Mouse (Mus musculus) gastrocnemius, postnatal 14 days (tissue): ENCODE measurements around the gene Cd300e. TPM values are rescaled to one million over a fixed set of nuclear protein-coding genes. Genes with fewer than 3 reads are reported as not detected.

Source experiments
- DNase-seq: peaks from one replicate; pipeline ENCODE4 v3.0.0; 2021; ENCODE audit warnings: mixed read lengths
- intact Hi-C: fragments of 180-260 bp; cut with DNase I; formaldehyde crosslinking; loops from one replicate; pipeline ENCODE4 v1.15.1; 2025; ENCODE audit warnings: low total_unique reads
- total RNA-seq, 2 experiments: library from RNA; stranded (reverse); gene quantifications; 2 replicates each; pipeline ENCODE4 v1.2.3; 2021

The Cd300e gene
- total RNA-seq, 2 experiments from 2014 or later: not detected

GRCm38 (mm10) chr11:115084595-115084994 lies 22.6 kb upstream of the Cd300e start:
- DNase-seq: no peak
- intact Hi-C loops: no loop called here

- intact Hi-C loops: loop anchor here (2.0 kb wide), 1 partner anchor 69 kb away; no protein-coding TSS in a partner anchor
These were observed 21.6 kb upstream of the Cd300e start for GRCm38 (mm10) chr11:115083376-115084139.

GRCm38 (mm10) chr11:115082196-115082595 lies 20.2 kb upstream of the Cd300e start:
- intact Hi-C loops: loop anchor here (2.0 kb wide), 1 partner anchor 71 kb away; no protein-coding TSS in a partner anchor
- DNase-seq: no peak

More at GRCm38 (mm10) chr11:115083376-115084139, 21.6 kb upstream of the Cd300e start:
- DNase-seq: peak; percentile 65

- intact Hi-C loops: no loop called here
- no peak for DNase-seq
These were observed 19.4 kb upstream of the Cd300e start for GRCm38 (mm10) chr11:115081373-115081772.

GRCm38 (mm10) chr11:115080886-115081285 lies 18.9 kb upstream of the Cd300e start:
- intact Hi-C loops: no loop called here
- DNase-seq: peak; percentile 25

GRCm38 (mm10) chr11:115078680-115079079 lies 16.7 kb upstream of the Cd300e start:
- intact Hi-C loops: no loop called here
- no peak for DNase-seq

GRCm38 (mm10) chr11:115077436-115077835 lies 15.5 kb upstream of the Cd300e start:
- DNase-seq: no peak
- intact Hi-C loops: no loop called here

- intact Hi-C loops: no loop called here
- DNase-seq: no peak
These were observed 13.9 kb upstream of the Cd300e start for GRCm38 (mm10) chr11:115075859-115076258.

- no peak for DNase-seq
- intact Hi-C loops: no loop called here
These were observed 13.4 kb upstream of the Cd300e start for GRCm38 (mm10) chr11:115075407-115075806.

- no peak for DNase-seq
- intact Hi-C loops: no loop called here
These were observed 11.0 kb upstream of the Cd300e start for GRCm38 (mm10) chr11:115073002-115073401.

GRCm38 (mm10) chr11:115071631-115072294 lies 9.8 kb upstream of the Cd300e start:
- intact Hi-C loops: no loop called here
- DNase-seq: peak; percentile 55

- no peak for DNase-seq
- intact Hi-C loops: no loop called here
These were observed 9.1 kb upstream of the Cd300e start for GRCm38 (mm10) chr11:115071015-115071551.

GRCm38 (mm10) chr11:115066768-115067167 lies 4.8 kb upstream of the Cd300e start:
- DNase-seq: no peak
- intact Hi-C loops: no loop called here

GRCm38 (mm10) chr11:115059797-115060196 lies 2.2 kb downstream of the Cd300e start:
- DNase-seq: no peak
- intact Hi-C loops: no loop called here

GRCm38 (mm10) chr11:115058701-115059100 lies 3.3 kb downstream of the Cd300e start:
- intact Hi-C loops: no loop called here
- no peak for DNase-seq

GRCm38 (mm10) chr11:115054537-115054936 lies 7.4 kb downstream of the Cd300e start:
- DNase-seq: no peak
- intact Hi-C loops: no loop called here

- intact Hi-C loops: no loop called here
- no peak for DNase-seq
These were observed 9.0 kb downstream of the Cd300e start for GRCm38 (mm10) chr11:115052991-115053390.

- peak; percentile 18 for DNase-seq
- intact Hi-C loops: no loop called here
These were observed 9.8 kb downstream of the Cd300e start for GRCm38 (mm10) chr11:115052206-115052605.

- no peak for DNase-seq
These were observed 12.6 kb downstream of the Cd300e start for GRCm38 (mm10) chr11:115049282-115049895.

GRCm38 (mm10) chr11:115048259-115048658 lies 13.7 kb downstream of the Cd300e start, which contains the start of gene Cd300ld3:
Gene Cd300ld3, minus strand, starts transcription at chr11:115048409.
- intact Hi-C loops: no loop called here
- no peak for DNase-seq

More at GRCm38 (mm10) chr11:115049282-115049895, 12.6 kb downstream of the Cd300e start:
- intact Hi-C loops: no loop called here
